Mouse (Mus musculus): ENCODE measurements around the gene Ndufs5. TPM values are rescaled to one million over a fixed set of nuclear protein-coding genes. Genes with fewer than 3 reads are reported as not detected.

The Ndufs5 gene
- polyA plus RNA-seq (2016; fragmentation: Nextera tagmentation; extraction: Ambion mirVana), result 453 and 498 TPM in 2 replicates

- peak; percentile 98 for DNase-seq (ENCODE audit: low spot score)
- peaks cover 13% of the 10 kb centered on the region for H3K4me1 ChIP-seq
- peak within 1 kb of the TSS; percentile 87 for H3K4me3 ChIP-seq
- WGBS, result under 1% methylated on average over 40 of the region's 40 CpGs
- H3K36me3 ChIP-seq, result peaks cover 27% of the 10 kb centered on the region
- no peaks in the 10 kb centered on the region for H3K27me3 ChIP-seq (ENCODE audit: insufficient read depth, poor library complexity, severe bottlenecking)
- H3K9me3 ChIP-seq, result no peaks in the 10 kb centered on the region
- peak within 1 kb of the TSS; percentile 90 for H3K27ac ChIP-seq
Observed at GRCm38 (mm10) chr4:123717574-123718433, at the start of gene Ndufs5. TSS of gene Ndufs5 (minus strand) at chr4:123718202.

GRCm38 (mm10) chr4:123765071-123765470, 47.1 kb upstream of the Ndufs5 start:
- Histone ChIP-seq H3K27ac (no peak overlapping the region), H3K36me3 (no peaks in the 10 kb centered on the region), H3K9me3 (no peaks in the 10 kb centered on the region), H3K4me3 (no peak overlapping the region), H3K4me1 (no peaks in the 10 kb centered on the region), H3K27me3 (ENCODE audit: insufficient read depth, poor library complexity, severe bottlenecking) (no peaks in the 10 kb centered on the region)
- 69% methylated on average over 6 of the region's 6 CpGs for WGBS
- DNase-seq (ENCODE audit: low spot score), result no peak

- H3K27ac ChIP-seq, result no peak overlapping the region
- no peaks in the 10 kb centered on the region for H3K9me3 ChIP-seq
- H3K36me3 ChIP-seq, result no peaks in the 10 kb centered on the region
- H3K27me3 ChIP-seq (ENCODE audit: insufficient read depth, poor library complexity, severe bottlenecking), result no peaks in the 10 kb centered on the region
- WGBS, result 55% methylated on average over 4 of the region's 4 CpGs
- no peaks in the 10 kb centered on the region for H3K4me1 ChIP-seq
- DNase-seq (ENCODE audit: low spot score), result no peak
- H3K4me3 ChIP-seq, result no peak overlapping the region
Observed at GRCm38 (mm10) chr4:123758306-123758705, 40.3 kb upstream of the Ndufs5 start.

- no peaks in the 10 kb centered on the region for H3K36me3 ChIP-seq
- WGBS, result under 1% methylated on average over 8 of the region's 8 CpGs
- no peak for DNase-seq (ENCODE audit: low spot score)
- H3K27ac ChIP-seq, result peak overlapping the region; percentile 92; the same call in 1 of the 2 replicates
- no peaks in the 10 kb centered on the region for H3K9me3 ChIP-seq
- peak overlapping the region; percentile 83 for H3K4me3 ChIP-seq
- H3K27me3 ChIP-seq (ENCODE audit: insufficient read depth, poor library complexity, severe bottlenecking), result no peaks in the 10 kb centered on the region
- peaks cover 7% of the 10 kb centered on the region for H3K4me1 ChIP-seq
Observed at GRCm38 (mm10) chr4:123750707-123751312, 32.8 kb upstream of the Ndufs5 start.

DNA sequence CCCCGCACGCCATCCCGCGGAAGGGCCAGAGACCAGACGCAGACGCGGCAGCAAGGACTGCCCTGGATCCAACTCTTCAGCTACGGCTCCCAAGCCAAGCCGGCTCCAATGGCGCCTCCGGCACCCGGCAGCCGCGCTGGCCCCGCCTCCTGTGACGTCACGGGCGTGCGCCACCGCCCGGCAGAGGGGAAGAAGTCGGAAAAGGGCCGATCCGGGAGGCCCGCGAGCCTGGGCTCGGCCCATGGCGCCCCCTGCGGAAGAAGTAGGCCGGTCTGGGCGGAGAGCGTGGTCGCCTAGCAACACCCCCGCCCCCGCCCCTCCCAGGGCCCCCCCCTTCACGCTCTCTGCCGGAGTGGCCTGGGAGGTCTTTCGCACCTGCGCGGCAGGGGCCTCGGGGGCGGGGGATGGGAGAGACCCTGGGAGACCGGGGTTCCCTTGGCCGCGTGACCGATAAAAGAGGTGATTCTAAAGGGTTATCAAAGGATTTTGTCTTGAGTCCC, 32.2 kb upstream of the Ndufs5 start, which contains the start of gene Akirin1:
TSS of gene Akirin1 (minus strand) at position 194 of the 500 bp plus-strand sequence.
- no peaks in the 10 kb centered on the region for H3K27me3 ChIP-seq (ENCODE audit: insufficient read depth, poor library complexity, severe bottlenecking)
- no peaks in the 10 kb centered on the region for H3K36me3 ChIP-seq
- H3K9me3 ChIP-seq, result no peaks in the 10 kb centered on the region
- H3K4me3 ChIP-seq, result peak within 1 kb of the TSS; percentile 83
- peaks cover 7% of the 10 kb centered on the region for H3K4me1 ChIP-seq
- peak; percentile 98 for DNase-seq (ENCODE audit: low spot score)
- peak within 1 kb of the TSS; percentile 92 for H3K27ac ChIP-seq
- WGBS, result under 1% methylated on average over 46 of the region's 46 CpGs

DNA sequence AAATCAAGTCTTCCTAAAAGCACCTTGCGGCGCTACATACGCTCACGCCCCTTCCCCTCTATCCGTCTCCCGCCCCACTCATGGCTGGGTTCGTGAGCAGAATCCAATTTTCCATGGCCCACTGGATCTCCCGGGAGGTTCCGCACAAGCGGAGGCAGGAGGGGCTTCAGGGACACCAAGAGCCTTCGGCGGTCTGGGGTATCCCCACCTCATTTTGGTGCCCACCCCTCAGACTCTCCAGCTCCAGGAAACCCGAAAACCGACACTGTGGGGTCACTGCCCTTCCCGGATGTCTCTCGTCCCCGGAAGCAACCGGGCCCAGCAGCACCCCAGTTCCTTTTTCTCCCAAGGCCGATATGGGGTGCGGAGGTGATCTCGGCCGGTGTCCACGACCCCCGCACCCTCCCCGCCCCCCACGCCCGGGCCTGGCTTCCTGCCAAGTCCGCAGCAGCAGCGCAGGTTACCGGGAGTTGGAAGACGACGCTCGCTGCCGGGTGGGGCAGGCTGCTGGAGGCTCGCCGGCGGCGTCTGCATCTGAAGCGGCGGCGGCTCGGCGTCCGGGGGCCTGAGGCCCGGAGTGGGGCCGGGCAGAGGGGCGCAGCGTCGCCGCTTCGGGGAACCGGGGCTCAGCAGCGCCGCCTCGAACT, 31.6 kb upstream of the Ndufs5 start:
- no peaks in the 10 kb centered on the region for H3K27me3 ChIP-seq (ENCODE audit: insufficient read depth, poor library complexity, severe bottlenecking)
- under 1% methylated on average over 55 of the region's 55 CpGs for WGBS
- H3K9me3 ChIP-seq, result no peaks in the 10 kb centered on the region
- no peaks in the 10 kb centered on the region for H3K36me3 ChIP-seq
- DNase-seq (ENCODE audit: low spot score), result no peak
- peaks cover 7% of the 10 kb centered on the region for H3K4me1 ChIP-seq
- peak overlapping the region; percentile 92 for H3K27ac ChIP-seq
- H3K4me3 ChIP-seq, result peak overlapping the region; percentile 83

- H3K9me3 ChIP-seq, result no peaks in the 10 kb centered on the region
- no peak for DNase-seq (ENCODE audit: low spot score)
- WGBS, result 17% methylated on average over 10 of the region's 10 CpGs
- peaks cover 7% of the 10 kb centered on the region for H3K4me1 ChIP-seq
- H3K36me3 ChIP-seq, result no peaks in the 10 kb centered on the region
- H3K27ac ChIP-seq, result peak overlapping the region; percentile 92
- H3K27me3 ChIP-seq (ENCODE audit: insufficient read depth, poor library complexity, severe bottlenecking), result no peaks in the 10 kb centered on the region
- peak overlapping the region; percentile 83 for H3K4me3 ChIP-seq
Observed at GRCm38 (mm10) chr4:123748726-123749415, 30.9 kb upstream of the Ndufs5 start.

DNA sequence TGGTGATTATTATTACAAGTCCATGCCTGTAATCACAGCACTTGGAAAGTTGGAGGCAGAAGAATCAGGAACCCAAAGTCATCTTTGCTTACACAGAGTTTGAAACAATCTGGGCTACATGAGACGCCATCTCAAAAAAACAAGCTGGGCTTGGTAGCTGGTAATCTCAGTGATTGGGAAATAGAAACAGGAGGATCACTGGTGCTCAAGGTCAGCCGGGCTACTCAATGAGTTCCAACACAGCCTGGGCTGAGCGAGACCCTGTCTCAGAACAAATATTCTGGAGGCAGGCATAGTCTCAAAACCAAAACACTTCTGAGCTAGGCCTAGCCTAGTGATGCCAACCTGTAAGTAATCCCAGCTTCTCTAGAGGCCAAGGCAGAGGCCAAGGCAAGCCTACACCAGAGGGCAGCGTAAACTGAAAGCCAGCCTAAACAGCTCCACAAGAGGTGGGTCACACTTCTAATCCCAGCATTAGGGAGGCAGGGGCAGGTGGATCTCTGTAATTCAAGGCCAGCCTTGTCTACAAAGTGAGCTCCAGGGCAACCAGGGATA, 27.3 kb upstream of the Ndufs5 start:
- Histone ChIP-seq H3K4me1 (peaks cover 7% of the 10 kb centered on the region), H3K27ac (no peak overlapping the region), H3K27me3 (ENCODE audit: insufficient read depth, poor library complexity, severe bottlenecking) (no peaks in the 10 kb centered on the region), H3K4me3 (no peak overlapping the region), H3K9me3 (no peaks in the 10 kb centered on the region), H3K36me3 (peaks cover 27% of the 10 kb centered on the region)
- 93% methylated on average over 4 of the region's 4 CpGs for WGBS
- no peak for DNase-seq (ENCODE audit: low spot score)

- Histone ChIP-seq H3K27ac (no peak overlapping the region), H3K27me3 (ENCODE audit: insufficient read depth, poor library complexity, severe bottlenecking) (no peaks in the 10 kb centered on the region), H3K9me3 (no peaks in the 10 kb centered on the region), H3K4me3 (no peak overlapping the region), H3K36me3 (peaks cover 51% of the 10 kb centered on the region), H3K4me1 (no peaks in the 10 kb centered on the region)
- DNase-seq (ENCODE audit: low spot score), result no peak
- WGBS, result 77% methylated on average over 1 of the region's 1 CpGs
Observed at GRCm38 (mm10) chr4:123742891-123743290, 24.9 kb upstream of the Ndufs5 start.

GRCm38 (mm10) chr4:123738708-123739107, 20.7 kb upstream of the Ndufs5 start:
- 92% methylated on average over 4 of the region's 4 CpGs for WGBS
- Histone ChIP-seq H3K4me1 (no peaks in the 10 kb centered on the region), H3K27ac (no peak overlapping the region), H3K9me3 (no peaks in the 10 kb centered on the region), H3K36me3 (peaks cover 75% of the 10 kb centered on the region), H3K27me3 (ENCODE audit: insufficient read depth, poor library complexity, severe bottlenecking) (no peaks in the 10 kb centered on the region), H3K4me3 (no peak overlapping the region)
- DNase-seq (ENCODE audit: low spot score), result no peak

DNA sequence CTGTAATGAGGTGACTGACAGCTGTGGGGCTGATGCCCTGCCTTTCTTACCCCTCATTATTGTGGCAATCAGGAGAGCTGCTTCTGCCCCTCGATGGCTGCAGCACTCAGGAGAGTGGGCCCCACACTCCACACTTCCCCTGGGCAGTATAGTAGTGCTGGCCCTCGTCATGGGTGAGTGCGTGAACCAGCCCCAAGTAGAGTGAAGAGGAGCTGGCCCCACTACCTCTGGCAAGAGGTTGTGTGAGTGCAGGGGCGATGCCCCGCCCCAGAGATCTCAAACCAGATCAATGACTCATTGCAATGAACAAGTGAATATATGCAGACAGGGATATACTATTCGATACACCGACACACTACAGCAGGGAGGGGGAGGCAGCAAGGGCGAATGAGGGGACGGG, 15.5 kb upstream of the Ndufs5 start:
- no peak for DNase-seq (ENCODE audit: low spot score)
- Histone ChIP-seq H3K4me3 (no peak overlapping the region), H3K4me1 (no peaks in the 10 kb centered on the region), H3K27me3 (ENCODE audit: insufficient read depth, poor library complexity, severe bottlenecking) (no peaks in the 10 kb centered on the region), H3K9me3 (no peaks in the 10 kb centered on the region), H3K36me3 (peaks cover 48% of the 10 kb centered on the region), H3K27ac (no peak overlapping the region)
- whole genome bisulfite sequencing, result 91% methylated on average over 9 of the region's 9 CpGs

DNA sequence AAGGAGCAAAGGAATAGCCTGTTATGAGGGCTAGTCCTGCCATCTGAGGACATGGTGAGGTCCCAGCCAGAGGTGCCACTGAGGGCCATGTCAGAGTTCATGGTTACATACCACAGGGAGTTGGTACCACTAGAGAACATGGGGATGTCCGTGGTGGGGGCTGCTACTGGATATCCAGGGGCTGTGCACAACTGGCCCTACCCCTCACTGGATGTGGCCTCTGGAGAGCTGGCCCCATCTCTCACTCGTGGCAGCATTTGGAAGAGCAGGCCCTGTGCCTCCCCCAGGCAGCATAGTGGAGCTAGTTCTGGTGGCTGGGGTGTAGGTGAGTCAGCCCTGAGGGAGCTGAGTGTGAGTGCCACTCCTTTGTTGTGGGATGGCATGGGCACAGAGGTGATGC, 14.9 kb upstream of the Ndufs5 start:
- Histone ChIP-seq H3K4me3 (no peak overlapping the region), H3K36me3 (peaks cover 42% of the 10 kb centered on the region), H3K27me3 (ENCODE audit: insufficient read depth, poor library complexity, severe bottlenecking) (no peaks in the 10 kb centered on the region), H3K9me3 (no peaks in the 10 kb centered on the region), H3K27ac (no peak overlapping the region), H3K4me1 (no peaks in the 10 kb centered on the region)
- no peak for DNase-seq (ENCODE audit: low spot score)
- 75% methylated on average over 2 of the region's 2 CpGs for WGBS

Measured in heart, embryonic 10.5 days (tissue).